Mouse (Mus musculus) stomach, postnatal 0 days (tissue): ENCODE measurements around the gene Nucks1.

Experiments
- CTCF ChIP-seq: IDR thresholded peaks from 2 replicates; pipeline ENCODE4 v1.5.1; 2016; ENCODE audit warnings: antibody characterized with exemption, low read depth, mild to moderate bottlenecking, moderate library complexity
- EP300 ChIP-seq: optimal IDR thresholded peaks from 2 replicates; pipeline ENCODE3; 2016; ENCODE audit warnings: antibody characterized with exemption

GRCm38 (mm10) chr1:131980471-131980870, 70.1 kb downstream of the Nucks1 start:
- no peak for TF ChIP-seq CTCF
- TF ChIP-seq EP300 = no peak
